15 mouse cellular contexts compared by ENCODE assay signal in the genomic region with DNA sequence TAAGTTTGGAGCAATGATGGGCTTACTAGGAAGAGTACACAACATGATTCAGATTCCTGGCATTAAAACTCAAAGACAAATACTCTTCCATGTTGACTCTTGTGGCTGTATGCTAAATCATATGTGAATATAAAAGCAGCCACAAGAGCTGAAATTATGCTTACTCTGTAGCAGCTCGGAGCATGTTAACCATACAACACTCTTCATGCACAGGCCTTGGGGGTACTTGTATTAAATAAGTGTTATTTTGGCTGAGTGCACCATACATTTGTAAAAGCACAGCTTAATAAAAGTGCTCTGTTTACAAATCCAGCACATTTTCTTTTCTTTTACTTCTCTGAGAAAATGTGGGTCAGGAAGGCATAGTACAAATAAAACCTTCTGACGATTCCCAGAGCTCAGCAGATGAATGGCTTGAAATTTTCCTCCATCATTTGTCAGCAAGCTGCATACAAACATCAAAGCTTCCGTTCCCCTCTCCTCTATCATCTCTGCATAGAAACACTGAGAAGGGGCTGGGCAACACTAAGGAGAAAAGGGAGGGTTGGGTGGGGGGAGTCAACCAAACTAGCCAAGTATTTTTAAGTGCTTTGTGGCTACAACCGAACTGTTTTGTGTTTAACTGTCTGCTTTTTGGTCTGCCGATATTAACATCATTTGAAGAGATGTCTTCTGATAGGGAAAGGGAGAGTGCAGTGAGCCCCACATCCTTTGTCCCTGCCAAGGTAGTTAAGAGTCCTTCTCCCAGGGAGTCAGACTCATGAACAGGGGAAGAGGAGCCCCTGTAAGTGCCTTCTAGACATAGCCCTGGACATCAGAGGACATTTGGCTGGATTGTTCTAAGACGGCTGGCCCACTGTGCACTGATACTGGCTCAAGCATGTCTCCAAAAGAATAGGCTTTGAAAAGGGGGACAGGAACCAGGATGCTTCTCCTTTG.
DNase-seq lines count a peak whose midpoint lies in the region; ATAC-seq and TF ChIP-seq lines count a peak whose summit lies in the region.
"Had no signal": no experiment of that assay in that cellular context is flagged by ENCODE, and none has a peak within 500 bp of the region (broad histone marks: within the 10 kb centered on the region; RNA-seq: fewer than 3 reads in every experiment).

No protein-coding gene starts in this region.

- no peaks in the 10 kb centered on the region for H3K27me3 ChIP-seq in forebrain, embryonic 13.5 days
- no peaks in the 10 kb centered on the region for H3K27me3 ChIP-seq in forebrain, embryonic 16.5 days (replicated peaks; ENCODE audit: control insufficient read depth, insufficient read depth, low read length)
- no peaks in the 10 kb centered on the region for H3K27me3 ChIP-seq in lung, postnatal 0 days (replicated peaks; ENCODE audit: insufficient read depth, low read length)
- no peaks in the 10 kb centered on the region for H3K27me3 ChIP-seq in limb, embryonic 12.5 days
- no peaks in the 10 kb centered on the region for H3K27me3 ChIP-seq in stomach, embryonic 16.5 days (ENCODE audit: control insufficient read depth, insufficient read depth, low read length)
- H3K27me3 ChIP-seq: hindbrain, embryonic 15.5 days; neural tube, embryonic 13.5 days had no signal

- no peaks in the 10 kb centered on the region for H3K4me1 ChIP-seq in forebrain, embryonic 13.5 days
- H3K4me1 ChIP-seq in forebrain, embryonic 16.5 days (replicated peaks; ENCODE audit: control insufficient read depth, insufficient read depth, low read length), result peaks cover 8% of the 10 kb centered on the region; the same call in 1 of the 2 replicates
- H3K4me1 ChIP-seq in lung, postnatal 0 days (ENCODE audit: insufficient read depth, low read depth, low read length), result no peaks in the 10 kb centered on the region
- peaks cover 19% of the 10 kb centered on the region for H3K4me1 ChIP-seq in limb, embryonic 12.5 days (replicated peaks)
- H3K4me1 ChIP-seq in stomach, embryonic 16.5 days (ENCODE audit: control insufficient read depth, insufficient read depth, low read length), result peaks cover 9% of the 10 kb centered on the region
- H3K4me1 ChIP-seq: hindbrain, embryonic 15.5 days; neural tube, embryonic 13.5 days had no signal

- ATAC-seq in forebrain, embryonic 13.5 days, result 0 out of 2 replicates have a peak, but pooled peaks have one; percentile 19
- no peak for ATAC-seq in forebrain, embryonic 16.5 days
- ATAC-seq in lung, postnatal 0 days, result peak; percentile 47; the same call in 1 of the 2 replicates
- no peak for ATAC-seq in limb, embryonic 12.5 days (ENCODE audit: insufficient number of reproducible peaks, insufficient read depth, low FRiP score, low TSS enrichment, low read depth)
- ATAC-seq in stomach, embryonic 16.5 days (ENCODE audit: insufficient read depth, low FRiP score), result peak; percentile 85

- TF ChIP-seq CTCF in lung, postnatal 0 days (IDR thresholded peaks at IDR 0.05), result no peak

- no peak overlapping the region for H3K27ac ChIP-seq in forebrain, embryonic 13.5 days
- no peak overlapping the region for H3K27ac ChIP-seq in forebrain, embryonic 16.5 days (ENCODE audit: low read length)
- H3K27ac ChIP-seq in lung, postnatal 0 days (ENCODE audit: low read length), result no peak overlapping the region
- H3K27ac ChIP-seq in limb, embryonic 12.5 days, result peak overlapping the region; percentile 76
- H3K27ac ChIP-seq in stomach, embryonic 16.5 days (ENCODE audit: low read length), result peak overlapping the region; percentile 84
- H3K27ac ChIP-seq: forebrain, embryonic 10.5 days; hindbrain, embryonic 15.5 days; neural tube, embryonic 13.5 days had no signal

- no peak overlapping the region for H3K9ac ChIP-seq in forebrain, embryonic 13.5 days
- no peak overlapping the region for H3K9ac ChIP-seq in forebrain, embryonic 16.5 days (replicated peaks; ENCODE audit: low read depth, low read length)
- no peak overlapping the region for H3K9ac ChIP-seq in lung, postnatal 0 days (replicated peaks; ENCODE audit: low read depth)
- H3K9ac ChIP-seq in limb, embryonic 12.5 days (replicated peaks), result no peak overlapping the region
- H3K9ac ChIP-seq in stomach, embryonic 16.5 days (ENCODE audit: low read length), result peak overlapping the region; percentile 2; the same call in 1 of the 2 replicates
- H3K9ac ChIP-seq: hindbrain, embryonic 15.5 days; neural tube, embryonic 13.5 days had no signal

- H3K36me3 ChIP-seq in forebrain, embryonic 13.5 days (ENCODE audit: poor library complexity, severe bottlenecking), result no peaks in the 10 kb centered on the region
- no peaks in the 10 kb centered on the region for H3K36me3 ChIP-seq in forebrain, embryonic 16.5 days (ENCODE audit: control insufficient read depth, insufficient read depth)
- no peaks in the 10 kb centered on the region for H3K36me3 ChIP-seq in lung, postnatal 0 days (ENCODE audit: insufficient read depth, low read length)
- H3K36me3 ChIP-seq in limb, embryonic 12.5 days, result no peaks in the 10 kb centered on the region
- no peaks in the 10 kb centered on the region for H3K36me3 ChIP-seq in stomach, embryonic 16.5 days (ENCODE audit: control insufficient read depth, insufficient read depth, low read length)
- H3K36me3 ChIP-seq: forebrain, embryonic 10.5 days; hindbrain, embryonic 15.5 days; neural tube, embryonic 13.5 days had no signal

- DNase-seq in lung, postnatal 0 days (ENCODE audit: low spot score), result peak; percentile 20
- DNase-seq in lung, postnatal 10 days, result no peak
- DNase-seq in retina, embryonic 14.5 days (ENCODE audit: low spot score), result no peak
- no peak for DNase-seq in adrenal gland, postnatal 36 days
- DNase-seq: adrenal gland, adult 8-10 months; cerebellum, adult 9-10 months; lung, adult 2 months; right cerebral cortex, postnatal 4 days had no signal

- no peaks in the 10 kb centered on the region for H3K9me3 ChIP-seq in forebrain, embryonic 13.5 days (replicated peaks)
- no peaks in the 10 kb centered on the region for H3K9me3 ChIP-seq in forebrain, embryonic 16.5 days (ENCODE audit: control insufficient read depth, low read length)
- H3K9me3 ChIP-seq in lung, postnatal 0 days (ENCODE audit: low read length), result no peaks in the 10 kb centered on the region
- H3K9me3 ChIP-seq in limb, embryonic 12.5 days, result no peaks in the 10 kb centered on the region
- no peaks in the 10 kb centered on the region for H3K9me3 ChIP-seq in stomach, embryonic 16.5 days (replicated peaks; ENCODE audit: control insufficient read depth, low read length)
- H3K9me3 ChIP-seq: forebrain, embryonic 10.5 days; hindbrain, embryonic 15.5 days; neural tube, embryonic 13.5 days had no signal

- H3K4me2 ChIP-seq in forebrain, embryonic 13.5 days, result no peak overlapping the region
- no peak overlapping the region for H3K4me2 ChIP-seq in forebrain, embryonic 16.5 days (ENCODE audit: low read length)
- no peak overlapping the region for H3K4me2 ChIP-seq in lung, postnatal 0 days (replicated peaks; ENCODE audit: low read depth, low read length)
- H3K4me2 ChIP-seq in limb, embryonic 12.5 days, result no peak overlapping the region
- H3K4me2 ChIP-seq in stomach, embryonic 16.5 days (ENCODE audit: low read depth, low read length), result peak overlapping the region; percentile 14; the same call in 1 of the 2 replicates
- H3K4me2 ChIP-seq: hindbrain, embryonic 15.5 days; neural tube, embryonic 13.5 days had no signal

- WGBS in forebrain, embryonic 13.5 days, result 50% methylated on average over 6 of the region's 6 CpGs
- 46% methylated on average over 6 of the region's 6 CpGs for WGBS in forebrain, embryonic 16.5 days
- WGBS in lung, postnatal 0 days, result 31% methylated on average over 6 of the region's 6 CpGs
- 55% methylated on average over 6 of the region's 6 CpGs for WGBS in limb, embryonic 12.5 days
- 27% methylated on average over 6 of the region's 6 CpGs for WGBS in stomach, embryonic 16.5 days

- no peak overlapping the region for H3K4me3 ChIP-seq in forebrain, embryonic 13.5 days
- no peak overlapping the region for H3K4me3 ChIP-seq in forebrain, embryonic 16.5 days (replicated peaks; ENCODE audit: low read length)
- H3K4me3 ChIP-seq in lung, postnatal 0 days (ENCODE audit: low read depth, low read length), result no peak overlapping the region
- H3K4me3 ChIP-seq in limb, embryonic 12.5 days (replicated peaks), result no peak overlapping the region
- H3K4me3 ChIP-seq in stomach, embryonic 16.5 days (replicated peaks; ENCODE audit: low read length), result no peak overlapping the region
- H3K4me3 ChIP-seq: forebrain, embryonic 10.5 days; hindbrain, embryonic 15.5 days; neural tube, embryonic 13.5 days had no signal

- no peak for TF ChIP-seq EP300 in lung, postnatal 0 days (IDR thresholded peaks at IDR 0.05)

Comparison
In these comparisons a context has a peak if more than half of its experiments do, and no peak if none do; other contexts are left out.
1. ATAC-seq: peak in forebrain, embryonic 13.5 days (single experiment), lung, postnatal 0 days (single experiment) and stomach, embryonic 16.5 days (single experiment); none in forebrain, embryonic 16.5 days (single experiment) and limb, embryonic 12.5 days (single experiment).
2. H3K27ac ChIP-seq: peak in limb, embryonic 12.5 days (single experiment) and stomach, embryonic 16.5 days (single experiment); none in forebrain, embryonic 13.5 days (single experiment), forebrain, embryonic 16.5 days (single experiment) and lung, postnatal 0 days (single experiment).